Mouse (Mus musculus) C3H10T1/2 (cell line): ENCODE measurements around the gene Mrps14. TPM values are rescaled to one million over a fixed set of nuclear protein-coding genes. Genes with fewer than 3 reads are reported as not detected.

Source experiments
- polyA plus RNA-seq, 2 experiments: library from polyadenylated mRNA; unstranded; fragments of >200 nt; fragmentation: generic; extraction: Trizol; gene quantifications; one replicate each; pipeline ENCODE4 v1.2.1; 2012; ENCODE audit warnings: missing spikeins in 2 of 2

Mrps14 gene
- 10 to 100 TPM; 54.9 to 67.3 TPM for polyA plus RNA-seq

DNA sequence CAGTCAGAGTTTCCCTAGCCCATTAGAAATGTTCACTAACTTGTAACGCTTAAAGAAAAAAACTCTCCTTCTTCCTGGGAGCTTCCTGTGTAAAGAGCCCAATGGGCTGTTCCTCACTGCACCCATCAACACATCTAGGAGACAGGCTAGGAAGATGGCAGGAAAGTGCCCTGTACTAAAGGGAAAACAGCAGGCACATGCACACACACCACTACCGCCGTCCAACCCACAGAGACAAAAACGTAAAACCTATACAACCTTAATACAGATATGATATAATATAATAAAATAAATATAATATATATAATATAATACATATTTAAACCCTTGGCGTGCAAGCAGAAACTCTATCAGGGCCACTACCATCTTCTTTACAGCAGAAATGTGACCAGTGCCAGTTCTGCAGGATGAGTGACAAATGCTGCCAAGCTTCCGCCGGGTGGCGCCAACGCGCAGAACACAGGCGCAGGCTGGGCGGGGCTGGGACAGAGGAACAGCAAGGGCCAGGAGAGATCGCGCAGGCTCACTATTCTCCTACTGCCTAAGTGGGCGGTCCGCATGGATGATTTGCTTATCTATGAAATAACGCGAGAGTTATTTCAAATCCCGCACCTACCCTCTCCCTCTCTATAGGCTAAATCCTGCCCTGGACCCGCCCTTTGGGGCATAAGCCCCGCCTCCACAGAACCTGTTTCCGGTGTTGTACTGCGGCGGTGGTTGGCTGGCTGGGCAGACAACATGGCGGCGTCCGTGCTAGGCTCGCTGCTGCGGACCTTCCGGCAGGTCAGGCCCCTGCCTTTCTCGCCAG lies at the start of gene Mrps14:
Mrps14 (plus strand) TSS at position 687 of the 808 bp plus-strand sequence.

DNA sequence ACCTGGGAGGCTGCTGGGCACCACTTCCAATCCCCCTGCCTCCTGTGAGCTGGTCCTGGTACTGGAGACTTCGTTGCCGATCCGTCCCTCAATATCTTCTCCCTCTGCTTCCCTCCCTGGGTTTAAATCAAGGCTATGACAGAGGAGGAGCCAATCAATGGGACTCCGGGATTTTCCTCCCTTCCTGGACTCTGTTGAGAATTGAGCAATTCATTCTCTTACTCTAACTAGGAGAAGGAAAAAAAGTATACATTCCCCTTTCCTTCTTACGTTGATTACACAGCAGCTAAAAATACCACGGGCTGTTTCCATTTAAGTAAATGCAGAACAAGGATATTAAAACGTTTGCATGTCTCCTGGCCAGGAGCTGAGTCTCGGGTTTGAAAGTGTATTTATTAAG lies 41.5 kb upstream of the Mrps14 start, which contains the start of gene Tnn:
Tnn (minus strand) TSS at position 101 of the 400 bp plus-strand sequence.

DNA sequence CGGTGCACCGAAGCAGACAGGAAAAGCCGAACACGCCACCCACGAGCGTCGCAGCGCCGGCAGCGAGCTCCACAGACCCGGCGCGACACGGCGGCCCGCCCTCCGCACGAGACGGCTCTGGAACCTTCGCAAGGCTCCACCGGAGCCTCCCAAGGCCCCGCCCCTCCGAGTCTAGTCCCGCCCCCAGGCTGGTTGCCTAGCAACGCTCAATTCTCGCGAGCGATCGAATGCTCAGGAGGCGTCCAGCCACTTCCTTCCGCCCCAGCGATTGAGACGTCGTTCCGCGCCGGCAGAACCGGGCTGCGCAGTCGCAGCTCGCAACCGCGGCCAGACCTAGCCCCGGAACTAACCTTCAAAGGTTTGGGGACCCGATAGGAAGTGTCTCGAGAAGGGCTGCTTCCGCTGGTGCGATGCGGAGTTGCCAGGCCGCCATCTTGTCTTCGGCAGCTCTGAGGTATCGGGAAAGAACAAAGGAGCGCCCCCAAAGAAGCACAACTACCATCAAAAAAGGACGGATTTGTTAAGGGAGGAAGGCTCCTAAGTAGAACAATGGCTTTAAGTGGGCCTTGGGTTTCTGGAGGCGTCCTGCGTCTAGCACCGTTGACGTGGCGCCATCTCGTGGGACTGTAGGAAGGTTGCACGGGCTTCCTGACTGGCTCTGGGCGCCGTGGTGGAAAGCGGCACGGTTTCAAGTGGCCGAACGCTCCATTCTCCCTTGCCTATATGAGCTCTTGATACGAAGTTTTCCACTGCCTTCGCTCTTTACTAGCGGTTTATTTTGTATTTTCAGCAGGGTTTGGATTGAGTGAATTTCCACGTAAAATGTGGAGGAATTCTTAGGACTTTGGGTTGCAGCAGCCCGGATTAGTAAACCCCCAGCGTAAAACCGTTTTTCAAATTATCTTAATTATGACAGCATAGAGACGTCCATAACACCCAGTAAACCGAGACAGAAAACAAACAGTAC lies 18.0 kb downstream of the Mrps14 start, which contains the start of gene Cacybp:
Cacybp (minus strand) TSS at position 173 of the 967 bp plus-strand sequence.

Other genes with a start within 250 kb of the Mrps14 start
- 1 to 10 TPM; 5.9 to 6.1 TPM for gene 4930523C07Rik, start 150.8 kb upstream of the Mrps14 start, polyA plus RNA-seq
- under 1 TPM in 1 of 2 experiments, not detected in 1; 0.07 TPM for gene Tnn, start 41.6 kb upstream of the Mrps14 start, polyA plus RNA-seq
- 10 to 100 TPM in 1 of 2 experiments, 1 to 10 TPM in 1; 2.6 to 18.1 TPM for gene Cacybp, start 17.7 kb downstream of the Mrps14 start, polyA plus RNA-seq